Mouse (Mus musculus) hindbrain, embryonic 11.5 days (tissue): Measurements from ENCODE around the gene Vsig8. TPM values are rescaled to one million over a fixed set of nuclear protein-coding genes. Genes with fewer than 3 reads are reported as not detected.

Source experiments
- polyA plus RNA-seq: library from polyadenylated mRNA; unstranded; fragments of >200 nt; fragmentation: Nextera tagmentation; extraction: Ambion mirVana; gene quantifications from 2 replicates; pipeline ENCODE4 v1.2.1, GENCODE M21; 2014

Vsig8 gene
- polyA plus RNA-seq, 1 experiment from 2014 or later = not detected

Other genes starting within 250 kb of the Vsig8 start
- gene Kcnj9, start 226.6 kb upstream of the Vsig8 start, polyA plus RNA-seq = 0.17 and 0.46 TPM in 2 replicates
- gene Kcnj10, start 214.7 kb upstream of the Vsig8 start, polyA plus RNA-seq = 0.73 TPM in 2 replicates
- 11.0 and 11.8 TPM in 2 replicates for gene Pigm, start 179.4 kb upstream of the Vsig8 start, polyA plus RNA-seq
- gene Slamf9, start 80.6 kb upstream of the Vsig8 start, polyA plus RNA-seq = 0.34 and 0.40 TPM in 2 replicates
- gene Igsf9, start 74.2 kb upstream of the Vsig8 start, polyA plus RNA-seq = 38.3 and 47.8 TPM in 2 replicates
- 41.1 and 43.4 TPM in 2 replicates for gene Tagln2, start 55.9 kb upstream of the Vsig8 start, polyA plus RNA-seq
- 3.7 and 4.8 TPM in 2 replicates for gene Cfap45, start 35.1 kb upstream of the Vsig8 start, polyA plus RNA-seq
- not detected in 2 replicates for gene Slamf8, start 34.6 kb downstream of the Vsig8 start, polyA plus RNA-seq
- gene Fcrl6, start 46.6 kb downstream of the Vsig8 start, polyA plus RNA-seq = 0.22 and 0.35 TPM in 2 replicates
- gene Dusp23, start 77.0 kb downstream of the Vsig8 start, polyA plus RNA-seq = 9.4 TPM in 2 replicates
- gene Crp, start 142.1 kb downstream of the Vsig8 start, polyA plus RNA-seq = 0.28 TPM in 1 of 2 replicates, not detected in the other